Comparison of ENCODE assay signal across 15 mouse cellular contexts in the genomic region with DNA sequence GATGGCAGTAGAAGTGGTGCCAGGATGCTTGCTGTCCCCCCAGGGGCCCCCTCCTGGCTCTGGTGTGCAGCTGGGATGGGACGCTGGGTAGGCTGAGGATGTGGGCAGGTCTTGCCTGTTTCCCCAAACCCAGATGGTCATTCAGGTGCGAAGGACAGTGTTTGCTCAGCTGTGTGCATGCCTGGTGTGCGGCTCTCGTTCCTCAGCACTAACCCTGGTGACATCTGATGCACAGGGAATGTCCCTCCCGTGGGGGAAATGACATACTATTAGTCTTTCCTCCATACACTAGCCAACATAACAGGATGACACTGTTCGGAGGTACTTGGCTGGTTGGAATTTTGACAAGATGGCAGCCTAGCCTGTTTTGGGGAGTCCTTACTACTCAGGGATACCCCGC.
DNase-seq lines count a peak whose midpoint lies in the region; ATAC-seq and TF ChIP-seq lines count a peak whose summit lies in the region.
"Had no signal": no experiment of that assay in that cellular context is flagged by ENCODE, and none has a peak within 500 bp of the region (broad histone marks: within the 10 kb centered on the region; RNA-seq: fewer than 3 reads in every experiment).

No protein-coding gene starts in this region.

- H3K9ac ChIP-seq in hindbrain, postnatal 0 days (replicated peaks; ENCODE audit: low read length), result no peak overlapping the region
- no peak overlapping the region for H3K9ac ChIP-seq in lung, postnatal 0 days (replicated peaks; ENCODE audit: low read depth)
- no peak overlapping the region for H3K9ac ChIP-seq in neural tube, embryonic 15.5 days (replicated peaks)
- H3K9ac ChIP-seq: liver, postnatal 0 days had no signal

- H3K4me2 ChIP-seq in hindbrain, postnatal 0 days (ENCODE audit: low read depth, low read length), result no peak overlapping the region
- no peak overlapping the region for H3K4me2 ChIP-seq in lung, postnatal 0 days (replicated peaks; ENCODE audit: low read depth, low read length)
- H3K4me2 ChIP-seq in neural tube, embryonic 15.5 days, result no peak overlapping the region

- no peaks in the 10 kb centered on the region for H3K27me3 ChIP-seq in hindbrain, embryonic 10.5 days (ENCODE audit: insufficient read depth, poor library complexity, severe bottlenecking)
- H3K27me3 ChIP-seq in hindbrain, postnatal 0 days (ENCODE audit: insufficient read depth, low read length), result no peaks in the 10 kb centered on the region
- H3K27me3 ChIP-seq in lung, postnatal 0 days (replicated peaks; ENCODE audit: insufficient read depth, low read length), result no peaks in the 10 kb centered on the region
- 0 out of 2 replicates have a peak, but pooled peaks cover 2% of the 10 kb centered on the region for H3K27me3 ChIP-seq in neural tube, embryonic 15.5 days (replicated peaks)

- peaks cover 18% of the 10 kb centered on the region; the same call in 1 of the 2 replicates for H3K9me3 ChIP-seq in hindbrain, embryonic 10.5 days
- no peaks in the 10 kb centered on the region for H3K9me3 ChIP-seq in hindbrain, postnatal 0 days (ENCODE audit: low read length)
- no peaks in the 10 kb centered on the region; the same call in 1 of the 2 replicates for H3K9me3 ChIP-seq in lung, postnatal 0 days (ENCODE audit: low read length)
- H3K9me3 ChIP-seq in neural tube, embryonic 15.5 days (replicated peaks), result no peaks in the 10 kb centered on the region
- H3K9me3 ChIP-seq: G1E had no signal

- TF ChIP-seq EP300 in lung, postnatal 0 days (IDR thresholded peaks at IDR 0.05), result no peak

- TF ChIP-seq CTCF in hindbrain, postnatal 0 days (IDR thresholded peaks at IDR 0.05; ENCODE audit: low read depth), result no peak
- TF ChIP-seq CTCF in lung, postnatal 0 days (IDR thresholded peaks at IDR 0.05), result no peak

- DNase-seq in hindbrain, embryonic 10.5 days (ENCODE audit: low spot score), result no peak
- no peak for DNase-seq in hindbrain, postnatal 0 days (ENCODE audit: low spot score)
- DNase-seq in lung, postnatal 0 days (ENCODE audit: low spot score), result no peak
- DNase-seq in lung, postnatal 14 days, result no peak
- no peak for DNase-seq in layer of hippocampus, postnatal 14 days (ENCODE audit: low spot score in 2 of 2)
- DNase-seq in urinary bladder, postnatal 36 days (ENCODE audit: low spot score in 2 of 2), result no peak
- DNase-seq: cerebellum, postnatal 10 days; liver; liver, postnatal 0 days; spleen, adult 18-20 months had no signal

- H3K4me3 ChIP-seq in hindbrain, embryonic 10.5 days, result no peak overlapping the region
- no peak overlapping the region for H3K4me3 ChIP-seq in hindbrain, postnatal 0 days (ENCODE audit: low read length)
- H3K4me3 ChIP-seq in lung, postnatal 0 days (ENCODE audit: low read depth, low read length), result no peak overlapping the region
- no peak overlapping the region for H3K4me3 ChIP-seq in neural tube, embryonic 15.5 days (replicated peaks)

- 0 out of 2 replicates have a peak overlapping the region, but pooled peaks have one; percentile 2 for H3K27ac ChIP-seq in hindbrain, embryonic 10.5 days
- no peak overlapping the region for H3K27ac ChIP-seq in hindbrain, postnatal 0 days
- no peak overlapping the region for H3K27ac ChIP-seq in lung, postnatal 0 days (ENCODE audit: low read length)
- H3K27ac ChIP-seq in neural tube, embryonic 15.5 days (replicated peaks), result peak overlapping the region; percentile 6; the same call in 1 of the 2 replicates

- no peaks in the 10 kb centered on the region for H3K36me3 ChIP-seq in hindbrain, embryonic 10.5 days
- H3K36me3 ChIP-seq in hindbrain, postnatal 0 days (ENCODE audit: insufficient read depth, low read length), result no peaks in the 10 kb centered on the region
- no peaks in the 10 kb centered on the region for H3K36me3 ChIP-seq in lung, postnatal 0 days (ENCODE audit: insufficient read depth, low read length)
- H3K36me3 ChIP-seq in neural tube, embryonic 15.5 days, result no peaks in the 10 kb centered on the region
- H3K36me3 ChIP-seq: G1E had no signal

- H3K4me1 ChIP-seq in hindbrain, embryonic 10.5 days (replicated peaks), result peaks cover 28% of the 10 kb centered on the region
- H3K4me1 ChIP-seq in hindbrain, postnatal 0 days (ENCODE audit: insufficient read depth, low read length), result no peaks in the 10 kb centered on the region
- peaks cover 20% of the 10 kb centered on the region; the same call in 1 of the 2 replicates for H3K4me1 ChIP-seq in lung, postnatal 0 days (ENCODE audit: insufficient read depth, low read depth, low read length)
- peaks cover 23% of the 10 kb centered on the region for H3K4me1 ChIP-seq in neural tube, embryonic 15.5 days

- WGBS in hindbrain, embryonic 10.5 days, result 71% methylated on average over 7 of the region's 7 CpGs
- 78% methylated on average over 7 of the region's 7 CpGs for WGBS in hindbrain, postnatal 0 days
- WGBS in lung, postnatal 0 days, result 56% methylated on average over 7 of the region's 7 CpGs
- WGBS in neural tube, embryonic 15.5 days, result 77% methylated on average over 7 of the region's 7 CpGs

- no peak for ATAC-seq in hindbrain, postnatal 0 days
- 0 out of 2 replicates have a peak, but pooled peaks have one; percentile 1 for ATAC-seq in lung, postnatal 0 days
- no peak for ATAC-seq in neural tube, embryonic 15.5 days (ENCODE audit: low FRiP score)
- ATAC-seq: activated CD4-positive, CD25-positive, alpha-beta regulatory T cell, adult 4 months; CD4-positive, CD25-positive, alpha-beta regulatory T cell, adult 4 months; forebrain, embryonic 16.5 days; liver, postnatal 0 days had no signal

Comparison
In these comparisons a context has a peak if more than half of its experiments do, and no peak if none do; other contexts are left out.
1. H3K27ac ChIP-seq: peak in hindbrain, embryonic 10.5 days (single experiment) and neural tube, embryonic 15.5 days (single experiment); none in hindbrain, postnatal 0 days (single experiment) and lung, postnatal 0 days (single experiment).